Mouse (Mus musculus) gastrocnemius, adult 8-10 months (tissue): ENCODE data around the gene Calhm2. TPM values are rescaled to one million over a fixed set of nuclear protein-coding genes. Genes with fewer than 3 reads are reported as not detected.
A peak's percentile ranks its signal among the peaks of the same experiment; 100 is the strongest.
"Not testable (repeated sequence)": the region's sequence is repeated elsewhere in the genome, so short reads cannot be mapped to it uniquely, and the experiment has no call there.

Experiments used
- DNase-seq, 2 experiments: peaks; one replicate each; pipeline ENCODE4 v3.0.0; 2022; ENCODE audit warnings: low spot score in 2 of 2
- total RNA-seq, 4 experiments: library from RNA; stranded (reverse); gene quantifications; 2 replicates each; pipeline ENCODE4 v1.2.4; 2022

Calhm2 gene
- total RNA-seq, 4 experiments from 2014 or later = 0.70 to 1.3 (median 1.1) TPM

GRCm38 (mm10) chr19:47151332-47152061, 13.4 kb upstream of the Calhm2 start:
- DNase-seq = no peak

- DNase-seq = no peak
Observed at GRCm38 (mm10) chr19:47149854-47150253, 11.8 kb upstream of the Calhm2 start.

- DNase-seq = no peak
Observed at GRCm38 (mm10) chr19:47148267-47148847, 10.3 kb upstream of the Calhm2 start.

- DNase-seq = no peak
Observed at GRCm38 (mm10) chr19:47144154-47144553, 6.1 kb upstream of the Calhm2 start, which contains the start of gene Calhm1. Gene Calhm1, minus strand, starts transcription at chr19:47144254.

- no peak for DNase-seq
Observed at GRCm38 (mm10) chr19:47142438-47142837, 4.3 kb upstream of the Calhm2 start.

GRCm38 (mm10) chr19:47139611-47140010, 1.5 kb upstream of the Calhm2 start:
- not testable (repeated sequence) for DNase-seq

GRCm38 (mm10) chr19:47137051-47137581, 978 bp downstream of the Calhm2 start:
- DNase-seq = peak; percentile 44 to 68

- no peak for DNase-seq
Observed at GRCm38 (mm10) chr19:47136170-47136569, 1.9 kb downstream of the Calhm2 start.

- DNase-seq = no peak
Observed at GRCm38 (mm10) chr19:47135568-47135967, 2.5 kb downstream of the Calhm2 start.

GRCm38 (mm10) chr19:47133161-47133560, 4.9 kb downstream of the Calhm2 start:
- no peak for DNase-seq

- DNase-seq = no peak
Observed at GRCm38 (mm10) chr19:47130551-47131125, 7.5 kb downstream of the Calhm2 start.

- no peak for DNase-seq
Observed at GRCm38 (mm10) chr19:47128835-47129234, 9.3 kb downstream of the Calhm2 start.

GRCm38 (mm10) chr19:47128164-47128563, 9.9 kb downstream of the Calhm2 start:
- DNase-seq = no peak

- no peak for DNase-seq
Observed at GRCm38 (mm10) chr19:47122802-47123201, 15.3 kb downstream of the Calhm2 start.

- no peak for DNase-seq
Observed at GRCm38 (mm10) chr19:47121054-47121453, 17.0 kb downstream of the Calhm2 start.

GRCm38 (mm10) chr19:47118634-47119033, 19.5 kb downstream of the Calhm2 start:
- DNase-seq = no peak

GRCm38 (mm10) chr19:47104641-47105271, 33.3 kb downstream of the Calhm2 start:
- DNase-seq = no peak

- no peak for DNase-seq
Observed at GRCm38 (mm10) chr19:47101080-47101479, 37.0 kb downstream of the Calhm2 start.

GRCm38 (mm10) chr19:47090550-47091156, 47.4 kb downstream of the Calhm2 start, which contains the start of the genes Usmg5 and Pdcd11:
Gene Usmg5, minus strand, starts transcription at chr19:47090647.
Gene Pdcd11, plus strand, starts transcription at chr19:47090768.
- DNase-seq = peak; percentile 88 to 92

- DNase-seq = no peak
Observed at GRCm38 (mm10) chr19:47089718-47090525, 48.2 kb downstream of the Calhm2 start.
